Mouse (Mus musculus) testis, postnatal 14 days (tissue): ENCODE results near the gene Npm3.

Source experiments
- DNase-seq: peaks from one replicate; pipeline ENCODE4 v3.0.0; 2021; ENCODE audit warnings: low spot score

Gene Npm3

DNA sequence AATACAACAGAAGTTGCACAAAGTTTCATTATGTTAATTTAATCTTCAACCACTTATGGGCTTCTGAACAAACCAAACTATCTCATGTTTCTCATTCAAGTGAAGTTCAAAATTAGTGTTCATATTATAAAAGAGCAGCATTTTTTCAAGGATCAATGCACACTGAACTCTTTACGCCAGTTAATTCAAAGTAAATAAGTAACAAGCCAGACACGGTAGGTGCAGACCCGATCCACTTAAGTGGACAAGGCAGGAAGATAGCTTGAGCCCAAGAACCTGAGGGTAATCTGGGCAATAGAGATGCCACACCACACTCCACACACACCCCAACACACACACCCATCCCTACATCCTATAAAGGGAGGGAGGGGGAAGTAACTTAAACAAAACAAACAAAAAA, 4.2 kb upstream of the Npm3 start:
- no peak for DNase-seq

DNA sequence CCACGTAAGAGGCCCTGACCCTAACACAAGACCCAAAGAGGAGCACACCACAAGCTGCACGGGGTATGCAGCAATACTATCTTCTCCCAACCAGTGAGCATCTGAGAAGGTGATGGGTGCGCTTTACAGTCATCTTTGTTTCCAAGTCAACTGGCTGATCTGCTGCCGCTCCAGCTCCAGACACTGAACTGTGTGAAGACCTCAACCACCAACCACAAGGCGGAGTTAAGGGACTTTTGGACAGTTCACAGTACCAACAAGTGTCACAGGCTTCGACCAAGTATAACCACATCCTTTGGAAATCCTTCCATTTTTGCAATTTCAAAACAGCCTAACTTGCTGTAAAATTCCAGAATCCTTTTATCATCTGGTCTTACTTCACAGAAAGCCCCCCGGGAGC, 2.5 kb upstream of the Npm3 start:
- DNase-seq = no peak

DNA sequence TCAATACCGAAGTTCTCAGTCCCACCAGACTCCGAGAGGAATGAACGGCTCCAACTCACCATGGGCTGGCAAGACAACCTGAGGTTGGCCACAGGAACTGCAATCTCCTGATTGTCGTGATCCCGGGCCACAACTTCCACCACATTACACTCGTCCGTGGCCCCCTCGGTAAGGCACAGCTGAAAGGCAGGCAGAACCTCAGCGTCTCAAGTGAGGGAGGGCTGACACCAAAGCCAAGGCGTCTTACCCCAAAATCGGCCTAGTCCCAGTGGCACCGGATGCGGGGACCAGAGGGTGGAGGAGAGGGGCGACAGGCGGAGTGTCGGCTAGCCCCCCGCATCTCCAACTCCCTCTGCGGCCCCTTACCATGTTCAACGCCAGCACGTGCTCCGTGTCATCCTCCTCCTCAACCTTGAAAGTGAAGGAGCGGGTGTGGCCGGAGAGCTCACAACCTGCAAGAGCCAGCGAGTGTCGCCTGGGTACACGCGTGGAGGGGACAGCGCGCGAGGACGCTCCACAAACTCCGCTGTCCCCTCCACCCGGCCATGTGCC, 624 bp downstream of the Npm3 start:
- DNase-seq = peak; percentile 47

DNA sequence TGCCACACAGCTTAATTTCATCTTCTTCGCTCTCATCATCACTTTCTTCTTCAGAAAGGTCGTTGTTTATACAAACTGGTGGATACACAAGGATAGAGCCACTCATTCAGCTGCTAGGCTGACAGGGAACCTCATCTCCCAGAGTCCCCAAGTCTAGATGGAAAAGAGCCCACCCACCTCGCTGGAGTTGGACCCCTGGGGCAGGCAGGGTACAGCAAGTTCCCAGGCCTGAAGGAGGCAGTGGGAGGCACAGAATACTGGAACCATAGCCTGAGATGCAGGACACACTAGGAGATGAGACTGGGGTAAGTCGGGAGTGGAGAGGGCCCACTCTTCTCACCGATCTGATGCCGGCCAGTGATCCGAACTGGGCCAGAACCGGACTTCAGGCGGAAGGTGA, 1.2 kb downstream of the Npm3 start:
- DNase-seq = no peak

DNA sequence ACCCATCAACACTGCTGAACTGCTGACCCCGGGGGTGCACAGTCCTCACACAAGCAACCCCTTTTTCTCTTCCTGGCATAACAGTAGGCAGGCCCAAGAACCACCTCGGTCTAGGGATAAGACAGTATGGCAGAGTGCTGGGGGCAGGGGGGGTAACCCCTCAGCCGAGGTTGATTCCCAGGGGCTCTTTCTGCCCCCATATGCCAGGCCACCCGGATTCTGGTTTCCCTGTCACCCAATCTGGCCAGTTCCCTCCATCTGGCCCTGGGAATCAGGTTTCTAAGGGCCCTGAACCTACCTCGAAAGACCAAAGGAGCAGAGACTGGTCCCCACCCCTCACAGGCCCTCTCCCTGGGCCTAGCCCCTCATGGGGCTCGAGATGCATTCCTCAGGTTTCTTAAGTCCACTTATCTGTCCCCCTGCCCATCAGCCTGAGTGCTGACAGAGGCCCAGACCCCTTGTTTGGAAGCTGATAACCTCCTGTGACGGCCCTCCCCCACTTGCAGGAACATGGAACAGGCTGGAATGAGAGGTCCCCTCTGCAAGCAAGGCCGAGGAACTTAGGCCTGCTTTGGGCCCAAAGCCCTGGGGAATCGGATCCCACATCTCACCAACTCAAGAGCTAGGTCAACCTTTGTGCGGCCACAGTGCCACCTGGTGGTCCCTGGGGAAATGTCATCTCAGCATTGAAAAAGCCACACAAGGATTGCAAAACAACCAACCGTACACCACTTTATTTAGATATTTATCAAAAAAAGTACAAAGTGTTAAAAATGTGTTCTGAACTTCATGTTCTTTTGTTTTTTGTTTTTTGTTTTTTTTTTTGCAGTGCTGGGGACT, 2.1 kb downstream of the Npm3 start:
- peak; percentile 74 for DNase-seq

DNA sequence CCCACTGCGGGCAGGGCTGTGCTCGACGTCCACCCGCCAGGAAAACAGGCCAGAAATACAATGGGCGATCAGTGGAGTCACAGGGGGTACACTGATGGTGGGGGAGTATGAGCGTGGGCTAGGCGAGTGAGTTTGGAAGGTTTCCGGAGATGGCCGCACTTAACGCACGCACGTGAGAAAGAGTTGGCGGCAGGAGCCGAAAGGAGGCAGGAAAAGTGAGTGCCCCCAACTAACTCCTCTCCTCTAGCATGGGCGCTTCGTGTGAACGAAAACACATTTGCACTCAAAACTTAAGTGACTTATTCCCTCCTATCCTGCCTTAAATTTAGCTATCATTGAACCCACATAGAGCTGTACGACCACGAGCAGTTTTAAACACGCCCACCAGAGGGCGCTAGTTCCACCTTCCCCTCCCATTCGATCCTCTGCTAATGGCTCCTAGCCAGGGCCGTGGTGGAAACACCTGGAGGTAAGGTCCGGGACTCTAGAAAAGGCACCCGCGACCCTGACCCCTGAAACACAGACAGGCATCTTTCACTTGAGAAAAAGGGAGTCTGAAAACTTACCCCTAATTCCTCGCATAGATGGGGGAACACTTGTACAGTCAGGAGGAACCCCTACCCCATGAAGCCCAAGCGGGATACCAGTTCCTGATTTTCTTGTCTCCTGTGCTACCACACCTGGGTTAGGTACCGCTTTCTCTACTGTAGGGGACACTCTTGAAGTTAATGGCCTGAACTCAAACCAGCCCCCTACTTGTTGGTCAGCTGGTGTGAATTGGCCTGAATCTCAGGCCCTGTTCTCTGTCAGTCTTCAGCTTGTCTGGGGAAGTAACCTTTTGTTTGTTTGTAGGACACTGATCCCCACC, 3.0 kb downstream of the Npm3 start:
- peak; percentile 83 for DNase-seq

DNA sequence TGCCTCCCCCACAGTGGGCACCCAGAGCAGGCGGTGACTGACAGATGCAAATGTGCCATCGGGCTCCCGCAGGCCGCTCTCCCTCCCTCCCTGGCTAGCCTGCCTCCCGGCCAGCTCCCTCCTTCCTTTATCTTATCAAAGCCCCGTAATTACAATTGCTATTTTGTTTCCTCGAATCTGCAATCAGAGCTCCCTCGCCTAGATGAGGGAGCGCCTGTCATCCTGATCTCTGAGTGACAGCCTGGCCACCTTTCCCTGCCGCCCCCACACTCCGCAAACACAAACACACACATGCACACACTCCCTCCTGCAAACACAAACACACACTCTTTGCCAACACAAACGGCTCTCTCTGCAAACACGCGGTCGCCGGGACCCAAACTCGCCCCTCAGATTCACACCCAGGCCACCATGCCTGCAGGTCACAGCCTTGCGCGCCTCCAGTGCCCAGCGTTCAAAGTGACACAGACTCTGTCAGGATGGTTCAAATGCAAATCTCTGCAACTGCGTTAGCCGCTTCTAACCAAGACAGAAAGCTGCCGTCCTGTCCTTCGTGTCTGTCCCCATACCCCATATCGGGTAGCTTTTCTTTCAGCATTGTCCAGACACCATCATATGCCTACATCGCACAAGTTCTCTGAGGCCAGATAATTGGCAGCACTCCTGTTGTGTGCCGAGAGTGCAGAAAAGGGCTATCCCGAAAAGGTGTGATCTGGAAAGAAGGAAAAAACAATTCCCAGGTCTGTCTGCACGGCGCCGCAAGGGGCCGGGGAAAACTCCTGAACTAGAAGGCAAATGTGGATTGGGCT, 3.8 kb downstream of the Npm3 start:
- peak; percentile 60 for DNase-seq

DNA sequence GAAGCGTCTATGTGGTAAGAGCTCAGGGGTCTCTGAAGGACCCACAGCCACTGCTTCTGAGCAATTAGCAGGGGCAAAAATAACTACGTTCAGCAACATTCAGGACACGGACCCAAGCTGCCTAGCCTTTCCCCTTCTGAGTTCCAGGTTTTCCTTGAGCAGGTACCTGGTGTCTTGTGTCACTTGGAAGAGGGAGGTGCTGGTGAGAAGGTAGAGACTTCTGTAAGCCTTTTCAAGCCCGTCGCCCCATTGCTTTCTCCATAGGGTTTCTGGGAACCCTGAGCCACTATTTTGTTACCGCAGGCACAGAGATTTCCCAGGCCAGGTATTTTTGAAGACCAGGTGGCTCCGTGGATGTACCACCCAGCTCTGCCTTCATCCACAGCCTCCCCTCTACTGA, 5.8 kb downstream of the Npm3 start:
- DNase-seq = no peak

DNA sequence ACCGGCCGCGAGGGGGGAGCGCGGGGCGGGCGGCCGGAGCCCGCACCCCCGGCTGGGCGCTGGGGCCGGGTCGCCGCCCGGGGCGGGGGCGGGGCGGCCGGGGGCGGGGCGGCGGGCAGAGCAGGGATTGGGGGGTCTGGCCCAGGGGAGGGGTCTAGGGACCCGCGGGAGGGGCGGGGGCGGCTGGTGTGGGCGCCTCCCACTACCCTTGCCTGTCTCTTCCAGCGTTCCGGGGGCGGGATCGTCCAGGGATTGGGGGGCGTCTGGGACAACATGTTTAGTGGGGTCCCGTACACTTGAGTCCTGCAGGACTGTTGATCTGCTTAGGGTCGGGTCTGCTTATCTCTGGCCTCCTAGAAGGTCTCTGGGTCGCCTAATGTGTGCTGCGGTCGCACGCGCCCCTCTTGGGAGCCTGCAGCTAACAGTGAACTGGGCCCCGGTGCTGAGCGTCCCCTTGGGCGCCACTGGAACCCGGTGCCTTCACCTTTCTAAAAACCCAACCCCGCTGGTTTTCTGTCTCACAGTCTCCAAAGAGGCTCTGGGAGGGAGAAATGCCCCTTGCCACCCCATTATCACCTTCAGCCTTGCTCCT, 6.3 kb downstream of the Npm3 start:
- DNase-seq = no peak

DNA sequence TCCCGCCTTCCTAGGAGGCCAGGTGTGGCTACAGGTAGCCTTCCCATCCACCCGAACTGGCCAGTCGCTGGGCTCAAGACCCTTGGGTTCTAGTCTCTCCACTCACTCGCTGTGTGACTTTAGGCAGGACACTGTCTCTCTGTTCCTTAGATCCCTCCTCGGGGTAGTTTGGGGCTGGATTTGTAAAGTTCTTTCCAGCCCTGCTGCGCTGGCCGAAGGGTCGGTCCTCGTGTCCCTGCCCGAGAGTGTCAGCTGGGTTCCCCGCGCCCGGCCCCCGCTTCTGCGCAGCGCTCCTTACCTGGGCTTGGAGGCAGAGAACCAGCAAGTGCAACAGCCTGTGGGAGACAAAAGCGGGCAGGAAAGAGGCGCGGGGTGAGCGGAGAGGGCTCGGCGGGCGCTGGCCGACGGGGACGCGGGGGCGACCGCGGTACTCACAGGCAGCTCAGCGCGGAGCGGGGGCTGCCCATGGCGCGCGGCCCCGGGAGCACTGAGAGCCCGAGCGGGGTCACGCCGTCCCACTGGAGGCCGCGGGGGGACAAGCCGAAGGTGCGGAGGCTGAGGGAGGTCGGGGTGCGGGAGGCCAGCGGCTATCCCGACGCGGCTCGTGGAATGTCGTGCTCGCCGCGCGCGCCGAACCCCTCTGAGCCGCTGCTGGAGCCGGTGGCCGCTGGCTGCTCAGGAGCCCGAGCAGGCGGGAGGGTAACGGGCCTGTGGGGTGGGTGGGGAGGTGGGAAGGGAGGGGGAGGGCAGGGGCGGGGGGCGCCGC, 7.0 kb downstream of the Npm3 start, which contains the start of gene Fgf8:
Gene Fgf8, minus strand, starts transcription at position 698 of the 766 bp plus-strand sequence.
- DNase-seq = no peak

DNA sequence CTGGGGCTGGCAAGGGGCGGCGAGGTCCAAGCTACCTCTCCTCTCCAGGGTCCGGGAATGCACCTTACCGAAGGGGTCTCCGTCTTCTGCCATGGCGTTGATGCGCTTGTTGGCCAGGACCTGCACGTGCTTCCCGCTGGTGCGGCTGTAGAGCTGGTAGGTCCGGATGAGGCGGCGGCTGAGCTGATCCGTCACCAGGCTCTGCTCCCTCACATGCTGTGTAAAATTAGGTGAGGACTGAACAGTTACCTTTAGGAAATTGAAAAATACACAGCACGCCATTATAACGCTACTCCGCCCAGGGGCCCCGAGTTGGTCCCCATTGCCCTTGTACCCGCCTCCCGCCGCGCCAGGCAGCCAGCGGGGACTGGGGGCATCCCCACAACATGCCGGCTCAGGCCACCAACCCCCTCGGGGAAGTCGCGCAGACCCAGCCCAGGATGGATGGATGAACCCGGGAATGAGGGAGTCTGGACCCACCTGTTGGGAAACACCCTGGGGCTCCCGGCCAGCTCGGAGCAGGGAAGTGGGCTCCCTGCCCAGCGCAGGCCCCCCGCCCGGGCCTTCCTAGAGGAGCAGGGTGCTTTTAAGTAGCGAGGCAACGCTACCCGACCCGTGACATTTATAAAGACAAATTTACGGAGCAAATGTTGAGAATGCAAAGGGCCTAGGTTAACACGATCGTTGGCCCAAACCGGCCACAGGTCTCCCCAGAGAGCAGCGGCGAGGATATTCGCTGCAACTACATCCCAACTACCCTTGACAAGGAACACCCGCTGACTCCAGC, 7.8 kb downstream of the Npm3 start:
- no peak for DNase-seq

DNA sequence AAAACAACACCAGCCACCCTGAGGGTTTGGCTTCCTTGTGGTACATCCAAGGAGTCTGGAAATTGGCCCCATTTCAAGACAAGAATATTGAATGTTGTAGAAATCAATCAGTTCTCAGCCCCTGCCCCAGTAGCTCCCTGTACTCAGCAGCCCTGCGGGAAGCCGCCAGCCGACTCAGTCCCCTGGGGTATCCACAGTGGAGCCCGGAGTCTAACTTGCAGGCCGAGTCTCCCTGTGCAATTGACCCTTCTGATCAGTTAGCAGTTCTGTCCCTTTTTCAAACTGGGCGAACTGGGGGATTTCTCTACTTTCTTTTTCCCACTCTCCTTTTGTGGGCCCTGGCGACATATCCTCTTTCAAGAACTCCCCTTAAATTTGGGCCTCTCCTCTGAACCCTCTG, 8.6 kb downstream of the Npm3 start:
- no peak for DNase-seq

DNA sequence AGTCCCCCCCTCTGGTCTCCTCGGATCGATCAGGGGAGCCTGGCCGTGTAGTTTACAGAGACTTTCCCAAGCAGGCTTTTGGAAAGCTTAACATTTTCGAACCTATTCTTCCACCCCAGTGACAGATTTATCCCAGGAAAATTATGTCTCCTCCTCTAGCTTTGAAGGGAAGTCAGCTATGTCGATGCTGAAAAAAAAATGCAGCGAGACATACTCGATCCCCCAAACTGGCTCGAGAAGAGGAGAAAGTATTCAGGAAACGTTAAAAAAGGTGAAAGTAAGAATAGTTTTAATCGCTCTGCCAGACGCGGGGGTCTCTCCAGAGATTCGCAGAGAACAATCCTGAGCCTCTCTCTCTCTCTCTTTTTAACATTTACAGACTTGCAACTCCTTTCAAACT, 9.2 kb downstream of the Npm3 start:
- DNase-seq = no peak

DNA sequence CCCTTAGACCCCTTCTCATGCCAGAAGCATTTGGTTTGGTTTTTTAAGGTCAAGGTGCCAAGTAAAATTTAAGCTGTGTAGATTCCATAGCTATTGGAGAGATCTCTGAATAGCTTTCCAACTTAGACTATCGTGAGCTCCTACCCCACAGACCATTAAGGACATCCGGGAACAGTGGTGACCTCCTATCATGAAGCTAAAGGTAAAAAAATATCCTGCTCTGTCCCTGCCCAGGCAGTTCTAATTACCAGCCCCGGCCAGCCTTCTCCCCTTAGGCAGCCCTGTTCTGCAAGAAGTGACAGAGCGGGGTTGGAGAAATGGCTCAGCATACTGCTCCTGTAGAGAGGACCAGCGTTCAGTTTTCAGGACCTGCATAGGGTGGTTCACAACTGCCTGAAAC, 10.9 kb downstream of the Npm3 start:
- no peak for DNase-seq

DNA sequence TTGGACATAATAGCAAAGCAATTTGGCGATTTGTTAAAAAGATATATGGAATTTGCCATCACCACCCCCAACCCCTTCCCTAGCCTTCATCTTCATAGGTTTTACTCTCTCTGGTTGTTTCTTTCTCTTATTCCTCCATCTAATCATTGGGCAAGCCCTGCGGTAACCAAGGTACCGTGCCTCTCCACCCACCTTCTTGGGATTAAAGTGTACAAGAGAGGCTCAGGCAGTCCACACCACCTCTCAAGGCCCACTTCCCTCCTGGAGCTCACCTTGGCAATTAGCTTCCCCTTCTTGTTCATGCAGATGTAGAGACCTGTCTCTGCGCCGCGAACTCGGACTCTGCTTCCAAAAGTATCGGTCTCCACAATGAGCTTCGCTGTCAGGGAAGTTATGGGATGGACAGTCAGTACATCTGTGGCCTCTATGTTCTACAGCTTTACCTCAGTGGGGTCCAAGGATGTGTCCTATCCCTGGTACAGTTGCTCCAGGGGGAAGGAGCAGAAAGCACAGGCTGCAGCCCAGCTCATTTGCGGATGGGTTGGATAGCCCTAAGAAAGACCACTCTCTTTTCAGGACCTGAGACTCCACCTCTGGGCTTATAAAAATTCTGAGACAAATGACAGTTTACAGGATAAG, 11.4 kb downstream of the Npm3 start:
- DNase-seq = no peak

DNA sequence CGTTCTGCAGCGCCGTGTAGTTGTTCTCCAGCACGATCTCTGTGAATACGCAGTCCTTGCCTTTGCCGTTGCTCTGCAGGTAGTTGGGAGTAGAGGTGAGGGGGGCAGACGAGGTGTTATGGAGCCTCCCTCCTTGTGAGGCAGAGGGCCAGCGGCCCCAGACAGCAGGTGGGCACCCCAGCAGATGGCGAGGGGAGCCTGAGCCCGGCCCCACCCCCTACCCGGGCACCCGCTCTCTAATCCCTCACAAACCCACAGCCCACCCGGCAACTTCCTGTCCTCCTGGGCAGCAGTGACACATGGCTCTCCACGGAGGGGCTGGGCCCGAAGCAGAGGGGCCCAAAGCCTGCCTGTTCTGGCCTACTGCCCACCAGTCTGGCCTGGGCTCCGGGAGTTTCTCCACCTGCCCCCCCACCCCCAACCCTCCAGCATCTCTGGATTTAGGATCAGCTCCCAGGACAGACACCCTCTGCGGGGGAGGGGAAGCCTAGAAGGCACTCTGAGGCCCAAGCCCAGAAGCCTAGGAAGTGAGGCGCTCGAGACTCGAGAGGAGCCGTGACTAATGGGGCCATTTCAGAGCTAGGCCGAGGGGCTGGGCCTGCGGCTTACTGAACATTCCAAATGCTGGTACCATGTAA, 12.1 kb downstream of the Npm3 start:
- DNase-seq = no peak

DNA sequence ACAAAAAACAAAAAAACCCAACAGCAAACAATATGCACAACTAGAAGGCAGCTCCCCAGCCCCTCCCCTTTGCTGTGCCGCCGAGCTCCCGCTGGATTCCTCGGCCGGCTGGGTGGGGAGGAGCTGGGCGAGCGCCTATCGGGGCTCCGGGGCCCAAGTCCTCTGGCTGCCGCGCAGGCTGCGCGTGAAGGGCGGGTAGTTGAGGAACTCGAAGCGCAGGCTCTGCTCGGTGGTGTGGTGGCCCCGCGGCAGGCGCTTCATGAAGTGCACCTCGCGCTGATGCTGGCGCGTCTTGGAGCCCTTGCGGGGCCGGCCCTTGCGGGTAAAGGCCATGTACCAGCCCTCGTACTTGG, 12.6 kb downstream of the Npm3 start:
- no peak for DNase-seq

DNA sequence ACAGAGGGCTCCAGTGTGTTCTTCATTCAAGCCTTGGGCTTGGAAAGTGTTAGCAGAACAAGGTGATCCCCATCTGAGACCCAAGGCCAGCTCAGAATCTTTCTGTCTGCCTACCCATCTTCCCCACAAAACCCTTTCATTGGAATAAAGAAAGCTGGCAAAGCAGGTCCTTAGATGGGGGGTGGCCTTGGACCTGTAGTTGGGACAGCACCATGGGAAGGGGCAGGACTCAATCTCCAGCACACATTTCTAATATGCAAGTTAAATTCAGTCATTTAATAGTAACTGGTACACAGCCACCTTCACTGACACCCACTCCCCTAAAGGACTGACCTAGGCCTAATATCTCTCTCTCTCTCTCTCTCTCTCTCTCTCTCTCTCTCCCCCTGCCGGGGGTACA, 13.2 kb downstream of the Npm3 start:
- no peak for DNase-seq

DNA sequence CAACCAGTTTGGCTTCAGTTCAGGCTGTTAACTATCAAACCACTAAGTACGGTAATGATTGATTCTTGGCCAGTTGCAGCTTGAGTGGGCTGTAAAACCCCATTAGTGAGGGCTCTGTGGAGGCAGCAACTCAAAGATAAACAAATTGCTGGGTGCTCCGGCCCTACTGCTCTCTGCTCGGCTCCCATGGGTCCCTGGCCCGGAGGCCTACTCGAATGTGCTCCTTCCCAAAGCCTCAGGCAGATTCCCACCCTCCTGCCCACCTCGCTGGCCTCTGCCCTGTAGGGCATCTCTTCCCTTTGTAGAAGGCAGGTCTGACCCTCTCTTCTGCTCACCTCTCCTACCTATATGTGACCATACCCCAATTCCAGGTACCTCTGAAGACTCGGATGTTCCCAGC, 14.6 kb downstream of the Npm3 start:
- DNase-seq = no peak
